Mouse (Mus musculus) G1E (cell line): ENCODE results near the gene Snrpg.

Experiments used
- CTCF ChIP-seq: IDR thresholded peaks from 2 replicates; pipeline ENCODE4 v1.5.1; 2012; ENCODE audit warnings: low read depth, low read length, inconsistent platforms, mixed read lengths
- GATA1 ChIP-seq: IDR thresholded peaks from 2 replicates; pipeline ENCODE4 v1.6.1; 2012; ENCODE audit warnings: borderline replicate concordance, low read length, inconsistent platforms, mixed read lengths
- GATA2 ChIP-seq: IDR thresholded peaks from 2 replicates; pipeline ENCODE4 v1.6.1; 2012; ENCODE audit warnings: low read depth, low read length, inconsistent platforms, borderline replicate concordance
- POLR2AphosphoS5 ChIP-seq: IDR thresholded peaks from 2 replicates; pipeline ENCODE4 v1.6.1; 2012; ENCODE audit warnings: low read depth, low read length, inconsistent platforms; ENCODE audit not compliant: insufficient replicate concordance
- TAL1 ChIP-seq: conservative IDR thresholded peaks from 2 replicates; pipeline ENCODE4 v1.6.1; 2012; ENCODE audit warnings: low read depth, low read length, inconsistent platforms, mixed read lengths

- TF ChIP-seq CTCF (no peak), GATA1 (no peak), GATA2 (no peak), TAL1 (no peak), POLR2AphosphoS5 (no peak)
Measured at GRCm38 (mm10) chr6:86402681-86403607, 31.8 kb downstream of the Snrpg start.
